Mouse (Mus musculus) ES-E14 (cell line): Measurements from ENCODE around the gene Eif5.

Experiments
- CHD2 ChIP-seq: IDR thresholded peaks from 2 replicates; pipeline ENCODE4 v1.6.1; 2014; ENCODE audit warnings: mild to moderate bottlenecking, low read depth, low read length, inconsistent platforms
- ZNF384 ChIP-seq: IDR thresholded peaks from 2 replicates; pipeline ENCODE4 v1.6.1; 2012; ENCODE audit warnings: low read depth, low read length, inconsistent platforms

- TF ChIP-seq CHD2 = no peak
- TF ChIP-seq ZNF384 = no peak
These were observed 2.5 kb upstream of the Eif5 start for GRCm38 (mm10) chr12:111535281-111535680.
